Mouse (Mus musculus): ENCODE measurements around the gene Itm2c. TPM values are rescaled to one million over a fixed set of nuclear protein-coding genes. Genes with fewer than 3 reads are reported as not detected.

Gene Itm2c
- polyA plus RNA-seq, 2 experiments from 2014 or later = 106 to 170 TPM

DNA sequence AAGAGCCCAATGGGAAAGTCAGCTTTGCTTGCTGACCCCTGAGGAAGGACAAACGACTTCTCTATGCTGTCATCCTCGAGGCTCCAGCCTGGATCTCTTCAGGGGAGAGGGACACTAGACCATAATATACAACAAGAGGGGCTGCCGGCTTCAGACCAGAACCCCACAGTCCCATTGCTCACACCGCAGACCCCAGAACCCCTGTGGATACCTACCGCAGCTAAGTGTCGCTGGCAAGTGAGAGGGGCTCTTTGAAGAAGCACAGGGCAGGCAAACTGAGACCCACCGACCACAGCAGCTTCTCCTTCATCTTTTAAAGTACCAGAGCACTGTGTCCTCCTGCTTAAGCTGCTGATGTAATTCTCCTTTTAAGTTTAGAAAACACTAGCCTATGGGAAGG is 40.5 kb downstream of the Itm2c start:
- no peak for ATAC-seq

DNA sequence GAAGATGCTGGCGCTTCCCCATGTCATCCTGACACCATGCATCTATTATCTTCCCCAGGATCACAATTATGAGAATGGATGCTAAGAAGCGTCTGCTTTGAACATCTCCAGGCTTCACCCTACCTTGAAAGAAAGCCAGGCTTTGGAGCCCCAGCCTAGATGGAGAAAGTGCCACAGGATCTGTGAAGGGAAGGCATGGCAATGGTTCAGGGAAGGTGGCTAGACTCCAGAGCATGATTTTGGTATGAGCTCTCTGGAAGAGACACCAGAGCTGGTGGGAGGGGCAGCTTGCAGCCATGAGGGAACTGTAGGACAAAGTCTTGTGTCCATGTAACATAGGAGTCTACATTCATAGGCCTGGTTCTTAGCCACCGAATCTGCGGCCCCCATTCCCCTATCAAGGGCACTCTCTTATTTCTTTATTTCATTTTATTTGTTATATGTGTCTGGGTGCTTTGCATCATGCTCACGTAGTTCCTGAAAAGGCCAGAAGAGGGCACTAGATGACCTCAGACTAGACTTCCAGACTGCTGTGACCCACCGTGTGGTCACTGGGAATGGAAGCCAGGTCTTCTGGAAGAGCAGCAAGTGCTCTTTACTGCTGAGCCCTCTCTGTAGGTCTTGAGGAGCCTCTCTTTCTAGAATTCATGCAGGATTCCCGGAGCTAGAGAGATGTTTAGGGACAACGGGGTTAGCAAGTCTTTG is 41.2 kb downstream of the Itm2c start:
- peak; percentile 33 for ATAC-seq

DNA sequence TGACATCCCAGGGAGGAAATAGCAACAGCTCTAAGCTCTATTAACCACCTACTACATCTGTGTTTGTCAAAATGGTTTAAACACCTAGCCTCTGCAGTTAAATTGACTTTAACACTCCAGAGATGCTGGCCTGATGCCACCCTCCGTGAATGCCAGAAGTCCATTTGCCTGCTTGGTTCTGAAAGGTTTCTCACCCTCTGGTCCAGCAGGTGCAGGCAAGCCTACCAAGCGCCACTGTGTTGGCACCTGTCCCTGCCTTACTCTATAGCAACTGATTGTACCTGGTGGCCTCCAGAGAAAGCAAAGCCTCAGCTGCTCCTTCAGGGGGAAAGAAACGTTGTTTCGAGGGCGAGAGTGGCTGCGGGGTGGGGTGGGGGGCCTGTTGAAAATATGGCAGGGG is 42.2 kb downstream of the Itm2c start:
- ATAC-seq = no peak

DNA sequence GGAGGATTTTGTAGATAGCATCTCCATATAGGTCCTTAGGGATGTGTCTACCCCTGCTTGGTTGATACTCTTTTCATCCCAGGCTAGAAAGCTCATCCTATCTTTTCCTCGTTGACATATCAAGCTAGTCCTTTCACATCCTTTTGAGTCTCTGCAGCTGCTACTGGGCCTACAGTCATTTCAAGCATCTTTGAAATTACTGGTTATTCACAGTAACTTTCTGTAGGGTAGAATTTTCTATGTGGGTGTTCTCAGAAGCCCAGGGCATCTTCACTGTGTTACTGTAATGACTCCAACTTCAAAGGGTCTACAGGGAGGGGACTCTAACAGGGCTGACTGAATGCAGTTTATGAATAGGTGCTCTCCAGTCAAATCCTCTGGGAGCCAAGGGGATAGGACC is 43.2 kb downstream of the Itm2c start:
- ATAC-seq = peak; percentile 29

DNA sequence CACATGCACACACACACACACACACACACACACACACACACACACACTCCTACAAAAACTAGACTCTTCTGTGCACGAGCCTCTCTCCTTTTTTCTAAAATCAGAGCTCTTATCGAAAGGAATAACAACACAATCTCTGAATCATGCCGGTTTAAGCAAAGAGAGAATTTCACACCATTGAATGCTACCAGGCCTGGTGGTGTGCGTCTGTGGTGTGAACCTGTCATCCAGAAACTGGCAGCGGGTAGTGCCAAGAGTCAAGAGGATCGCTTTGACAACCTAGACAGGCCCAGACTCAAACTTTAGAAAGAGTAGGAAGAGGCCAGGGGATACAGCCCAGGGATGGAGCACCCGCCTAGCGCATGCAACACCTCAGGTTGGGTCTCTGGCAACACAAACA is 48.2 kb downstream of the Itm2c start:
- ATAC-seq = no peak

DNA sequence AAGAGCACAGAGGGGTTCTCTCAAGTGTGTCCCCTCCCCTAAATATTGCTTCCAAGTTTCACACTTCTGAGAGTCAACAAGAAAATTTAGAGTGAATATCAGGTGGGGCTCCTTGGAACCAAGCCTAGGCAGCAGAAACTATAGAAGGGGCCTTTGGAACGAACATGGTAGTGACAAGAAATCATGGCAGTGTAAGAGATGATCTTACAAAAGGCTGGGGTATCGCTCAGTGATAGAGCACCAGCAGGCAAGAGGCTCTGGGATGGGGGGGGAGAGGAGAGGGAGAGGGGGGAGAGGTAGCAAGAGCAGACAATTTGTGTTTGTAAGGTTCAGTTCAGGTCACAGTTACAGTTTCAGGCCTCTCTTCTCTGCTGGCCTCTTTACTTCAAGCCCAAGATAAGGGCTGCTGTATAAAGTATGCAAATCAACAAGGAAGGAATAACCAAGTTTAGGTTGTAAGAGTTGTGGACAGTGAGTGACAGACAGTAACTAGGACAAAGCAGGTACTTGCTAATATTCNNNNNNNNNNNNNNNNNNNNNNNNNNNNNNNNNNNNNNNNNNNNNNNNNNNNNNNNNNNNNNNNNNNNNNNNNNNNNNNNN is 55.1 kb downstream of the Itm2c start:
- no peak for ATAC-seq

DNA sequence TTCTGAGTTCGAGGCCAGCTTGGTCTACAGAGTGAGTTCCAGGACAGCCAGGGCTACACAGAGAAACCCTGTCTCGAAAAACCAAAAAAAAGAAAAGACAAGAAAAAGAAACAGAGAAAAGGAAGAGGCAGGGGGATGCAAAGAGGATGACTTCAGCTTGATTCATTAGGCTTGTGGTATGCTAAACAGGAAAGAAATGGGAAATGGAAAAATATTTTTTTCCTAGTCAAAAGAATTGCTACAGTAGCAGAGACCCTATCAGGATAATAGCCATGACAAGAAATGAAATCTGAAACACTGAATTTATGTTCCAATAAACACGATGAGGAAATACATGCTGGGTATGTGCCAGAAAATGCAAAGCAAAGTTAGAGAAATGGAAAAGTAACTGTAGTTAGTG is 61.1 kb downstream of the Itm2c start:
- ATAC-seq = no peak

DNA sequence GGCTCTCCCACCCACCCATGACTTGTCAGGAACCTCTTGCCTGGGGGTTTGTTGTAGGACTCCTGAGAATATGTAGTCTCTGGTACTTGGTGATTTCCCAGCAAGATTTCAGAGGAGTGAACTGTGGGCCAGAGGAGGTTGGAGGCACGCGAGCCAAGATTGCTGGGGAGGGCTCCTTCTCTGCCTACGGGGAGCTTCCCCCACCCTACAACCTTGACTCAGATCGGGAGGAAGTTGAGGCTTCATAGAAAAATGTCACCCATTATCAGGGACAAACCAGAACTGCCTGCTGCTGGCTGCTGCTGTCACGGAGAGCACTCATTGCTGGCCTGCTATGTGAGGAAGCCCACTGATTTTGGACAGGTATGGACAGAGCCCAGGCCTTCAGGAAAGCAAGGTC is 63.2 kb downstream of the Itm2c start:
- peak; percentile 12 for ATAC-seq

DNA sequence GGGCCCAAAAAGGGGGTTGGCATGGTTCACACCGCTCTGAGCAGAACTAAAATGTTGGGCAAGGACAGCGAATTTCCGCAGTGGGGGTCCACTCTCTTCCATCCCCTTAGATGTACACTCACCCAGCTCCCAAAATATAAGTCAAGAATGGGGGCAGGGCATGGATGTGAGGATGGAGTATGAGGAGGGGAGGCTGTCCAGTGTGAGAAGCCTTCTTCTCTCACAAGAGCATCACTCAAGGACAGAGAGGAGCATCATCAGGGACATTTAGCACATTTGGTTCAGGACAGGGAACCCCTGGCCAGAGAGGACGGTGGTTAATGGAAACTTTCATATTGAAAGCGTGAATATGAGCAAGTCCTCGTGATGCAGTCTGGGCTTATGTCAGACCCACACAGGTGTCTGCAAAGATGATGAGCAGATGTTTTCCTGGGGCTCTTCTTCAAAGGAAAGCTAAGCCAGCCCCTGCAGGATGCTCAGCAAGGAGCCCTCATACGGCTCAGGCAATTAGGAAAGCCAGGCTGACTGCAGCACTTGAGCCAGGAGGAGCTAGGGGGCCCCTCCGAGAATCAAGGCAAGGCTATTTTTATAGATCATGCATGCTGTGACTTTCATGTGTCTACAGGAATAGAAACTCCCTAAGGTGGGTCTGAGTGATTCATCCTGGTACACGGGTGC is 64.0 kb downstream of the Itm2c start:
- ATAC-seq = peak; percentile 16

Other genes starting within 250 kb of the Itm2c start
- gene Sp100, start 244.3 kb upstream of the Itm2c start, polyA plus RNA-seq (2017; shearing (Covaris generic)) = 1,000 to 10,000 TPM; 1,029 to 1,102 TPM
- 10 to 100 TPM; 43.4 to 55.8 TPM for gene A630001G21Rik, start 115.6 kb upstream of the Itm2c start, polyA plus RNA-seq (2017; shearing (Covaris generic))
- 10 to 100 TPM; 37.0 to 53.5 TPM for gene Cab39, start 100.8 kb upstream of the Itm2c start, polyA plus RNA-seq (2017; shearing (Covaris generic))
- gene 4933407L21Rik, start 34.2 kb downstream of the Itm2c start, polyA plus RNA-seq (2017; shearing (Covaris generic)) = 1 to 10 TPM in 1 of 2 experiments, under 1 TPM in 1; 0.47 to 1.0 TPM
- 10 to 100 TPM in 1 of 2 experiments, 1 to 10 TPM in 1; 2.7 to 10.2 TPM for gene Gpr55, start 66.7 kb downstream of the Itm2c start, polyA plus RNA-seq (2017; shearing (Covaris generic))
- gene Spata3, start 122.5 kb downstream of the Itm2c start, polyA plus RNA-seq (2017; shearing (Covaris generic)) = not detected
- gene 2810459M11Rik, start 151.6 kb downstream of the Itm2c start, polyA plus RNA-seq (2017; shearing (Covaris generic)) = not detected
- gene Psmd1, start 170.1 kb downstream of the Itm2c start, polyA plus RNA-seq (2017; shearing (Covaris generic)) = 10 to 100 TPM; 69.8 to 71.7 TPM
- gene Htr2b, start 217.7 kb downstream of the Itm2c start, polyA plus RNA-seq (2017; shearing (Covaris generic)) = under 1 TPM in 1 of 2 experiments, not detected in 1; 0.39 TPM
- not detected for gene Gm21972, start 239.4 kb downstream of the Itm2c start, polyA plus RNA-seq (2017; shearing (Covaris generic))